Mouse (Mus musculus): ENCODE results near the gene D6Wsu163e.

D6Wsu163e gene

DNA sequence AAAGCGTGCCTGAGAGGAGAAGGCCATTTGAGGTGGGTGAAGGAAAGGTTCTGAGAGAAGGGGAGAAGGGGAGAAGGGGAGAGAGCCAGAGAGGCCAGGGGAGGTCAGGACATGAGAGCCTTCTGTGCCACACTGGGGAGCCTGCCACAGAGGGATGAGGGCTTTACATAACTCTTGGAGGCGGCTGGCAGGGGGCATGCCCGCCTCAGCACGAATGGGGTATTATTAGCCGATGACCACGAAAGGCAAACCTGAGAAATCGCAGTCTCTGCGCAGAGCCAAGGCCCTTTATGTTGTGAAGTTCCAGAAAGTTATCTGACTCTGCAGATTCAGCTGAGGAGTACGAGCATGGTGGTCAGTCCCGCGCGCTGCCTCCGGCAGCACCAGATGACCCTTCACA is 70.3 kb downstream of the D6Wsu163e start:
- DNase-seq: no peak

DNA sequence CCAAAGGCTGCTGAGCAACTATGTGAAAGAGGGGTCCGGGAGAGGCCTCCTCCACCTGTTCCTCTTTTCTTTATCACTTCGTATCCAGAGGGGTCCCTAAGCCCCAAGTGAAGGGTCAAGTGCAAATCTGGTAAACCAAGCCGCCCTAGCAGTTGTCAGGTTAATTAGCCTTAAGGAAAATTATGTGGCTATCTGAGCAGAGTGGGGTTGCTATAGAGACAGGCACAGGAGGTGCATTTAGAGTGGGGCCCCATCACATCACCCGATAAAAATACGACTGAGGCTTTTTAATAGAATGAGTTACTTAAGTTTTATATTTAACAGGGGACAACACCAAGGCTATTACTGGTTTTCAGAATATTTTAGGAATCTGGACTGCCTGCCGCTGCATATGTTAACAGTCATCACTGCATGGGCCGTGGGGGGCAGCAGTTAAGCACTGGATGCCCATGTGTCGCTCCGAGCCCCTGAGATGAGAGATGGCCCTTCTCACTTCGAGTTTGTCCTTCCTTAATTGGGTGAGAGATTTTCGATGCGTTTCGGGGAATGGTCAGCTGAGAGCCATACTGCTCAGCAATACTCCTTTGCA is 72.3 kb downstream of the D6Wsu163e start:
- DNase-seq: no peak

DNA sequence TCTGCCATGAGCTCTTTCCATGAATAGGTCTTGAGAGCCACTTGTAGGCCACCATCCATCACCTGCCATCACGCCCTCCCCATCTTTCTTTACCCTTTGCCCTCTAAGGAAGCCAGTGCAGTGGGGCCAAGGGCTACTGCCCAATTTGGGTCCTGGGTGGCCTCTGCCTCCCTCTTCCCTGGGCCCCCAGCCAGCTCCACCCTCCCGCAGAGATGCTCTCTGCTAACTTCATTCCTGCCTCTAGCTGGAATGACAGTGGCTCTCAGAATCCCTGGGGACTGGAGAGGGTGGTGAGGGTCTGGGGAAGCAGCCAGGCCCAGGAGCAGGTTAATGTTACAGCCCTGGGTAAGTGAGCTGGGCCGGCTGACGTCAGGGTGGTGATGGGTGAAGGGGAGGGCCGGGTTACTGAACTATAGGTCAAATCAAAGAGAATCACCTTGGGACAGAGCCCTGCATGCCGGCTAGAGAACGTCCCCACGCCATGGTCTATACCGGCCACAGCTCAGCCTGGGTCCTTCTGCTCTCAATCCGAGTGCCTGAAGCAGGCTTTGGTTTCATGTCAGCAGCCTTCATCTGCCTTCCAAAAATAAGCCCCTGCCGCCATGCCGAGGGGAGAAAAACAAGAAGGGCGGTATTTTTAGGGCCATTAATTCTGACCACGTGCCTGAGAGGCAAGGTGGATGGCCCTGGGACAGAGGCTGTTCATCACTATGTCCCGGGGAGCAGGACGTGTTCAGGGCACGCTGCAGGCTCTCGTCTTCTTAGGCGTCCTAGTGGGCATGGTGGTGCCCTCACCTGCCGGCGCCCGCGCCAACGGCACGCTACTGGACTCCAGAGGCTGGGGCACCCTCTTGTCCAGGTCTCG is 75.4 kb downstream of the D6Wsu163e start, which contains the start of gene Fgf6:
Gene Fgf6, plus strand, starts transcription at position 681 of the 865 bp plus-strand sequence.
- DNase-seq: no peak

DNA sequence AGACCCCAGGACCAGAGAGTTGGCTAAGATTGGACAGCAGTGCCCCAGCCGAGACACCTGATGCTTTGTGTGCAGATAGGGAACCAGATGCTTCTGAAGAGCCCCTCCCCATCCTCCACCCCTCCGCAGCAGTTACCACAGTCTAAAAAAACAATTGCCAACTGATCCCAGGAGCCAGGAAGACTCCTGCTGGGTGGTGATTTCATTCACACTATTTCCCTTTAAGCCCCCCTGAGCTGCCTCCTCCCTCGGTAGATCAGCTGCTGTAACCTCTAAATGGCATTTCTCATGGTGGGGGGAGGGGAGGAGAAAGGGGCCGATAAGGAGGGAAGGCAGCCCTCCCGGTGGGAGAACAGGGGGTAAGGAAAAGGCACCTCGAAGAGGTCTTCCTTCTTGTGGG is 79.5 kb downstream of the D6Wsu163e start:
- DNase-seq: no peak

DNA sequence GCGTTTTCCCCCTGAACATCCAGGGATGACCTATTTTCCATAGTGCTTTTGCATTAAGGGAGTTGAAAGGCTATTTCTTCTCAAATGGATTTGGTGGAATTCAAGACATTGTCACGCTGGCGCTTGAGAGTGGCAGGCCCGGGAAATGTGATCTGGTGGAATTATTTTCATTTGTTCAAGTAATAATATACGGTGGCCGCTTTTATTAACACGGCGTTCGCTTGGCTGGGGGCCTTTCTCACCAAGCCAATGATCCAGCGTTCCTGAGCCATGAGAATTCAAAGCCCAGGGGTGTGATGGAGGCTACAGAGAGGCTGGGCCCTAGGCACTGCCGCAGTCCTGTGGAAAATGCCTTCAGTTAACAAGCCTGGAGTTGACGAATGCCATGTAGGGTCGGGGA is 80.7 kb downstream of the D6Wsu163e start:
- no peak for DNase-seq

DNA sequence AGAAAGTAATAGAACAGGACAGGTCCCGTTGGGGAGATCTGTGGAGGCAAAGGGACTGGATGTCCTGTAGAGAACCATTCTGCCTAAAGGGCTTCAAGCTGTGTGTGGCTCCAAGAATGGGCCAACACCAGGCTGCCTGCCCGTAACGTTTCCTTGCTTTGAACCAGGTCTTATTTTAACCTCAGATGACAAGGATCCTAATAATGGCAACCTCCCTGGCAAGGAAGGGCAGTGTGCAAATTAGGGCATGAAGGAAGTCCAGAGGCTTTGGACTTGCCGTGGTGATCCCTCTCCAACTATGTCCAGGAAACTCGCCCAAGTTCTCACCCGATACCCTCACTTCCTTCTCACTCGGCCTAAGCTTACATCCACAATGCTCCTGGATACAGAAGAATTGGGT is 85.1 kb downstream of the D6Wsu163e start:
- DNase-seq: no peak
